Mouse (Mus musculus) testis, adult 2 months (tissue): ENCODE results near the gene Gpr12.

Source experiments
- CTCF ChIP-seq: fragments of 200-500 bp; IDR thresholded peaks from 2 replicates; pipeline ENCODE4 v1.5.1; 2012; ENCODE audit warnings: low read depth, mild to moderate bottlenecking, inconsistent platforms, low read length, moderate library complexity; ENCODE audit not compliant: control insufficient read depth, insufficient read depth, insufficient replicate concordance
- POLR2A ChIP-seq: fragments of 200-500 bp; IDR thresholded peaks from 2 replicates; pipeline ENCODE4 v1.6.1; 2012; ENCODE audit warnings: low read depth, mild to moderate bottlenecking, inconsistent platforms, low read length, moderate library complexity; ENCODE audit not compliant: control insufficient read depth

DNA sequence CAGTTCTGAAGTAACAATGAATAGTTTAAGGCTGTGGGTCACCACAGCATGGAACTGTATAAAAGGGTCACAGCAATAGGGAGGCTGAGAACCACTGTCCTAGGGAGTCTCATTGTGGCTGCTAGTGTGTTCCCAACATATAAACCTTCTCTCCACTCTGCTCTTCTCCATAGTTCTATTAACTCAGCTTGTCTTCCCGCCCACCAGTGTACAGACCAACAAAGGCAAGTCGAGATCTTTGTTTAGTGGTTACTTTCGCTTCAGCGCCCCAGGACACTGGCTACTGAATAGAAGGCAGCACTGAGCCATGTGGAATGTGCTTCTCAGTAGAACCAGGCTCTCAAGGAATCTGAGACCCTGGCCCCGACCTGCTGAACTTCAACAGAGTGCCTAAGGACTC, 7.5 kb upstream of the Gpr12 start:
- TF ChIP-seq POLR2A (no peak), CTCF (no peak)
